Mouse (Mus musculus): ENCODE data around the gene Stoml2. TPM values are rescaled to one million over a fixed set of nuclear protein-coding genes. Genes with fewer than 3 reads are reported as not detected.

The Stoml2 gene
- polyA plus RNA-seq, 1 experiment from 2014 or later = 353 TPM

GRCm38 (mm10) chr4:43057654-43058053 lies 26.1 kb upstream of the Stoml2 start:
- H3K36me3 ChIP-seq (ENCODE audit: control insufficient read depth, insufficient read depth, low read length) = no peaks in the 10 kb centered on the region
- no peak for ATAC-seq (ENCODE audit: low FRiP score, low TSS enrichment)
- 84% methylated on average over 5 of the region's 5 CpGs for WGBS
- no peak overlapping the region for H3K27ac ChIP-seq (ENCODE audit: low read depth, low read length)
- H3K9ac ChIP-seq (ENCODE audit: low read depth, low read length) = no peak overlapping the region
- H3K4me3 ChIP-seq (ENCODE audit: low read length) = no peak overlapping the region
- H3K9me3 ChIP-seq (ENCODE audit: control insufficient read depth, low read length) = no peaks in the 10 kb centered on the region
- 0 out of 2 replicates have a peak, but pooled peaks cover 4% of the 10 kb centered on the region for H3K4me1 ChIP-seq (ENCODE audit: control insufficient read depth, insufficient read depth, low read length)
- H3K4me2 ChIP-seq (replicated peaks; ENCODE audit: low read depth, low read length) = no peak overlapping the region
- H3K27me3 ChIP-seq (ENCODE audit: control insufficient read depth, insufficient read depth, low read length) = peaks cover 2% of the 10 kb centered on the region; the same call in 1 of the 2 replicates

GRCm38 (mm10) chr4:43052627-43053026 lies 21.1 kb upstream of the Stoml2 start:
- H3K4me1 ChIP-seq (ENCODE audit: control insufficient read depth, insufficient read depth, low read length) = no peaks in the 10 kb centered on the region
- H3K4me2 ChIP-seq (replicated peaks; ENCODE audit: low read depth, low read length) = no peak overlapping the region
- H3K27ac ChIP-seq (ENCODE audit: low read depth, low read length) = no peak overlapping the region
- WGBS = 15% methylated on average over 4 of the region's 4 CpGs
- no peaks in the 10 kb centered on the region for H3K36me3 ChIP-seq (ENCODE audit: control insufficient read depth, insufficient read depth, low read length)
- no peaks in the 10 kb centered on the region for H3K9me3 ChIP-seq (ENCODE audit: control insufficient read depth, low read length)
- ATAC-seq (ENCODE audit: low FRiP score, low TSS enrichment) = 0 out of 2 replicates have a peak, but pooled peaks have one; percentile 36
- H3K9ac ChIP-seq (ENCODE audit: low read depth, low read length) = no peak overlapping the region
- H3K27me3 ChIP-seq (ENCODE audit: control insufficient read depth, insufficient read depth, low read length) = no peaks in the 10 kb centered on the region; the same call in 1 of the 2 replicates
- H3K4me3 ChIP-seq (ENCODE audit: low read length) = no peak overlapping the region

GRCm38 (mm10) chr4:43047231-43047630 lies 15.7 kb upstream of the Stoml2 start:
- no peak for ATAC-seq (ENCODE audit: low FRiP score, low TSS enrichment)
- Histone ChIP-seq H3K36me3 (ENCODE audit: control insufficient read depth, insufficient read depth, low read length) (no peaks in the 10 kb centered on the region), H3K4me3 (ENCODE audit: low read length) (no peak overlapping the region), H3K9me3 (ENCODE audit: control insufficient read depth, low read length) (no peaks in the 10 kb centered on the region), H3K27me3 (ENCODE audit: control insufficient read depth, insufficient read depth, low read length) (no peaks in the 10 kb centered on the region), H3K27ac (ENCODE audit: low read depth, low read length) (no peak overlapping the region), H3K4me1 (ENCODE audit: control insufficient read depth, insufficient read depth, low read length) (peaks cover 16% of the 10 kb centered on the region), H3K9ac (ENCODE audit: low read depth, low read length) (no peak overlapping the region), H3K4me2 (replicated peaks; ENCODE audit: low read depth, low read length) (no peak overlapping the region)
- WGBS = 9% methylated on average over 5 of the region's 5 CpGs

- peaks cover 16% of the 10 kb centered on the region for H3K4me1 ChIP-seq (ENCODE audit: control insufficient read depth, insufficient read depth, low read length)
- H3K36me3 ChIP-seq (ENCODE audit: control insufficient read depth, insufficient read depth, low read length) = no peaks in the 10 kb centered on the region
- H3K4me2 ChIP-seq (replicated peaks; ENCODE audit: low read depth, low read length) = no peak overlapping the region
- H3K27me3 ChIP-seq (ENCODE audit: control insufficient read depth, insufficient read depth, low read length) = no peaks in the 10 kb centered on the region
- no peak overlapping the region for H3K4me3 ChIP-seq (ENCODE audit: low read length)
- WGBS = 60% methylated on average over 5 of the region's 5 CpGs
- no peak overlapping the region for H3K9ac ChIP-seq (ENCODE audit: low read depth, low read length)
- no peaks in the 10 kb centered on the region for H3K9me3 ChIP-seq (ENCODE audit: control insufficient read depth, low read length)
- no peak overlapping the region for H3K27ac ChIP-seq (ENCODE audit: low read depth, low read length)
- no peak for ATAC-seq (ENCODE audit: low FRiP score, low TSS enrichment)
Observed at GRCm38 (mm10) chr4:43046607-43047006, 15.1 kb upstream of the Stoml2 start.

- WGBS = under 1% methylated on average over 32 of the region's 33 CpGs
- peak within 1 kb of the TSS; percentile 30; the same call in 1 of the 2 replicates for H3K27ac ChIP-seq (ENCODE audit: low read depth, low read length)
- ATAC-seq (ENCODE audit: low FRiP score, low TSS enrichment) = peak; percentile 93
Observed at GRCm38 (mm10) chr4:43045659-43046302, 14.3 kb upstream of the Stoml2 start, which contains the start of gene Fam214b. Gene Fam214b, minus strand, starts transcription at chr4:43046220.

GRCm38 (mm10) chr4:43045285-43045658 lies 13.8 kb upstream of the Stoml2 start:
- peak overlapping the region; percentile 79 for H3K4me2 ChIP-seq (replicated peaks; ENCODE audit: low read depth, low read length)
- peak overlapping the region; percentile 37 for H3K4me3 ChIP-seq (ENCODE audit: low read length)
- H3K9ac ChIP-seq (ENCODE audit: low read depth, low read length) = peak overlapping the region; percentile 55
- peaks cover 16% of the 10 kb centered on the region for H3K4me1 ChIP-seq (ENCODE audit: control insufficient read depth, insufficient read depth, low read length)
- H3K27me3 ChIP-seq (ENCODE audit: control insufficient read depth, insufficient read depth, low read length) = no peaks in the 10 kb centered on the region
- 0 out of 2 replicates have a peak overlapping the region, but pooled peaks have one; percentile 30 for H3K27ac ChIP-seq (ENCODE audit: low read depth, low read length)
- H3K36me3 ChIP-seq (ENCODE audit: control insufficient read depth, insufficient read depth, low read length) = no peaks in the 10 kb centered on the region
- ATAC-seq (ENCODE audit: low FRiP score, low TSS enrichment) = peak; percentile 14; the same call in 1 of the 2 replicates
- WGBS = 6% methylated on average over 13 of the region's 13 CpGs
- H3K9me3 ChIP-seq (ENCODE audit: control insufficient read depth, low read length) = no peaks in the 10 kb centered on the region

More at GRCm38 (mm10) chr4:43045659-43046302, 14.3 kb upstream of the Stoml2 start, which contains the start of gene Fam214b:
- peak within 1 kb of the TSS; percentile 55 for H3K9ac ChIP-seq (ENCODE audit: low read depth, low read length)
- H3K4me2 ChIP-seq (replicated peaks; ENCODE audit: low read depth, low read length) = peak within 1 kb of the TSS; percentile 79
- H3K4me3 ChIP-seq (ENCODE audit: low read length) = peak within 1 kb of the TSS; percentile 37
- peaks cover 16% of the 10 kb centered on the region for H3K4me1 ChIP-seq (ENCODE audit: control insufficient read depth, insufficient read depth, low read length)
- H3K27me3 ChIP-seq (ENCODE audit: control insufficient read depth, insufficient read depth, low read length) = no peaks in the 10 kb centered on the region
- no peaks in the 10 kb centered on the region for H3K36me3 ChIP-seq (ENCODE audit: control insufficient read depth, insufficient read depth, low read length)
- no peaks in the 10 kb centered on the region for H3K9me3 ChIP-seq (ENCODE audit: control insufficient read depth, low read length)

- Histone ChIP-seq H3K4me1 (ENCODE audit: control insufficient read depth, insufficient read depth, low read length) (peaks cover 16% of the 10 kb centered on the region), H3K4me3 (ENCODE audit: low read length) (no peak overlapping the region; the same call in 1 of the 2 replicates), H3K9ac (ENCODE audit: low read depth, low read length) (no peak overlapping the region), H3K27me3 (ENCODE audit: control insufficient read depth, insufficient read depth, low read length) (no peaks in the 10 kb centered on the region), H3K36me3 (ENCODE audit: control insufficient read depth, insufficient read depth, low read length) (no peaks in the 10 kb centered on the region), H3K4me2 (replicated peaks; ENCODE audit: low read depth, low read length) (peak overlapping the region; percentile 79), H3K27ac (ENCODE audit: low read depth, low read length) (peak overlapping the region; percentile 62; the same call in 1 of the 2 replicates), H3K9me3 (ENCODE audit: control insufficient read depth, low read length) (no peaks in the 10 kb centered on the region)
- 23% methylated on average over 4 of the region's 4 CpGs for WGBS
- ATAC-seq (ENCODE audit: low FRiP score, low TSS enrichment) = no peak
Observed at GRCm38 (mm10) chr4:43044673-43045072, 13.2 kb upstream of the Stoml2 start.

- 22% methylated on average over 7 of the region's 7 CpGs for WGBS
- peaks cover 20% of the 10 kb centered on the region for H3K4me1 ChIP-seq (ENCODE audit: control insufficient read depth, insufficient read depth, low read length)
- H3K4me2 ChIP-seq (replicated peaks; ENCODE audit: low read depth, low read length) = peak overlapping the region; percentile 31; the same call in 1 of the 2 replicates
- 0 out of 2 replicates have a peak overlapping the region, but pooled peaks have one; percentile 18 for H3K9ac ChIP-seq (ENCODE audit: low read depth, low read length)
- H3K27ac ChIP-seq (ENCODE audit: low read depth, low read length) = peak overlapping the region; percentile 62
- peak; percentile 8 for ATAC-seq (ENCODE audit: low FRiP score, low TSS enrichment)
- peak overlapping the region; percentile 14; the same call in 1 of the 2 replicates for H3K4me3 ChIP-seq (ENCODE audit: low read length)
- no peaks in the 10 kb centered on the region for H3K9me3 ChIP-seq (ENCODE audit: control insufficient read depth, low read length)
- no peaks in the 10 kb centered on the region for H3K27me3 ChIP-seq (ENCODE audit: control insufficient read depth, insufficient read depth, low read length)
- no peaks in the 10 kb centered on the region for H3K36me3 ChIP-seq (ENCODE audit: control insufficient read depth, insufficient read depth, low read length)
Observed at GRCm38 (mm10) chr4:43043644-43044357, 12.3 kb upstream of the Stoml2 start.
